Mouse (Mus musculus) heart, embryonic 12.5 days (tissue): ENCODE measurements around the gene Gypa. TPM values are rescaled to one million over a fixed set of nuclear protein-coding genes. Genes with fewer than 3 reads are reported as not detected.

Source experiments
- ATAC-seq: fragments of 200-750 bp; cut with Nextera tagmentation; 2 replicates; pipeline ENCODE4 v1.8.0; 2017; ENCODE audit warnings: moderate TSS enrichment, moderate library complexity; ENCODE audit not compliant: insufficient number of reproducible peaks, low FRiP score
- H3K27ac ChIP-seq: fragments of 300-500 bp; sonication (generic); 2 replicates; pipeline ENCODE4 v1.5.1; 2016; ENCODE audit warnings: mild to moderate bottlenecking, moderate library complexity; ENCODE audit not compliant: poor library complexity, severe bottlenecking
- H3K27me3 ChIP-seq: fragments of 300-500 bp; sonication (generic); replicated peaks from 2 replicates; pipeline ENCODE4 v1.6.1; 2016; ENCODE audit warnings: mild to moderate bottlenecking, moderate library complexity
- H3K36me3 ChIP-seq: fragments of 300-500 bp; sonication (generic); 2 replicates; pipeline ENCODE4 v1.6.1; 2016; ENCODE audit warnings: mild to moderate bottlenecking, moderate library complexity
- H3K4me1 ChIP-seq: fragments of 300-500 bp; sonication (generic); replicated peaks from 2 replicates; pipeline ENCODE4 v1.6.1; 2016; ENCODE audit warnings: mild to moderate bottlenecking
- H3K4me2 ChIP-seq: fragments of 300-500 bp; sonication (generic); 2 replicates; pipeline ENCODE4 v1.6.1; 2016; ENCODE audit warnings: mild to moderate bottlenecking, moderate library complexity
- H3K4me3 ChIP-seq: fragments of 300-500 bp; sonication (generic); 2 replicates; pipeline ENCODE4 v1.5.1; 2016; ENCODE audit warnings: mild to moderate bottlenecking
- H3K9ac ChIP-seq: fragments of 300-500 bp; sonication (generic); 2 replicates; pipeline ENCODE4 v1.6.1; 2016; ENCODE audit warnings: mild to moderate bottlenecking, moderate library complexity
- H3K9me3 ChIP-seq: fragments of 300-500 bp; sonication (generic); replicated peaks from 2 replicates; pipeline ENCODE4 v1.6.1; 2016; ENCODE audit warnings: mild to moderate bottlenecking, moderate library complexity
- WGBS: fragments of 180-500 bp; shearing (Covaris S2); methylation state at CpG from one replicate; pipeline ENCODE4 v1.1.7; 2016; 5-methylcytosine and 5-hydroxymethylcytosine counted together
- polyA plus RNA-seq: library from polyadenylated mRNA; unstranded; fragments of >200 nt; fragmentation: Nextera tagmentation; extraction: Ambion mirVana; gene quantifications from 2 replicates; pipeline ENCODE4 v1.2.1, GENCODE M21; 2016

Gypa gene
- polyA plus RNA-seq, 1 experiment from 2014 or later, result 22.5 TPM

GRCm38 (mm10) chr8:80491562-80491961 is 2.0 kb upstream of the Gypa start:
- no peaks in the 10 kb centered on the region for H3K27me3 ChIP-seq
- H3K36me3 ChIP-seq, result no peaks in the 10 kb centered on the region
- H3K9me3 ChIP-seq, result no peaks in the 10 kb centered on the region
- H3K27ac ChIP-seq, result no peak overlapping the region
- no peak for ATAC-seq
- H3K4me2 ChIP-seq, result no peak overlapping the region
- WGBS, result 43% methylated on average over 1 of the region's 1 CpGs
- no peak overlapping the region for H3K4me3 ChIP-seq
- no peaks in the 10 kb centered on the region for H3K4me1 ChIP-seq
- H3K9ac ChIP-seq, result no peak overlapping the region

- Histone ChIP-seq H3K4me3 (peak overlapping the region; percentile 60), H3K4me2 (peak overlapping the region; percentile 69), H3K27ac (no peak overlapping the region), H3K9ac (peak overlapping the region; percentile 49), H3K4me1 (no peaks in the 10 kb centered on the region), H3K9me3 (no peaks in the 10 kb centered on the region), H3K36me3 (no peaks in the 10 kb centered on the region), H3K27me3 (no peaks in the 10 kb centered on the region)
- ATAC-seq, result peak; percentile 81
- under 1% methylated on average over 16 of the region's 16 CpGs for WGBS
Observed at GRCm38 (mm10) chr8:80492987-80493441, 567 bp upstream of the Gypa start.

GRCm38 (mm10) chr8:80494346-80494660 is 722 bp downstream of the Gypa start:
- 79% methylated on average over 2 of the region's 2 CpGs for WGBS
- H3K36me3 ChIP-seq, result no peaks in the 10 kb centered on the region
- H3K9ac ChIP-seq, result no peak overlapping the region
- H3K4me1 ChIP-seq, result no peaks in the 10 kb centered on the region
- H3K27me3 ChIP-seq, result no peaks in the 10 kb centered on the region
- H3K4me3 ChIP-seq, result no peak overlapping the region
- no peak overlapping the region for H3K4me2 ChIP-seq
- H3K9me3 ChIP-seq, result no peaks in the 10 kb centered on the region
- H3K27ac ChIP-seq, result no peak overlapping the region
- no peak for ATAC-seq

GRCm38 (mm10) chr8:80494819-80495218 is 1.2 kb downstream of the Gypa start:
- no peaks in the 10 kb centered on the region for H3K36me3 ChIP-seq
- no peak for ATAC-seq
- 0 out of 2 replicates have a peak overlapping the region, but pooled peaks have one; percentile 26 for H3K4me3 ChIP-seq
- no peak overlapping the region for H3K9ac ChIP-seq
- H3K27me3 ChIP-seq, result no peaks in the 10 kb centered on the region
- H3K4me2 ChIP-seq, result no peak overlapping the region
- H3K4me1 ChIP-seq, result no peaks in the 10 kb centered on the region
- H3K9me3 ChIP-seq, result no peaks in the 10 kb centered on the region
- H3K27ac ChIP-seq, result peak overlapping the region; percentile 59; the same call in 1 of the 2 replicates
- 87% methylated on average over 5 of the region's 5 CpGs for WGBS

- H3K4me1 ChIP-seq, result no peaks in the 10 kb centered on the region
- H3K27ac ChIP-seq, result no peak overlapping the region
- WGBS, result 88% methylated on average over 6 of the region's 6 CpGs
- no peaks in the 10 kb centered on the region for H3K36me3 ChIP-seq
- no peak for ATAC-seq
- H3K4me3 ChIP-seq, result no peak overlapping the region; the same call in 1 of the 2 replicates
- 0 out of 2 replicates have a peak overlapping the region, but pooled peaks have one; percentile 4 for H3K4me2 ChIP-seq
- H3K9ac ChIP-seq, result no peak overlapping the region
- H3K27me3 ChIP-seq, result no peaks in the 10 kb centered on the region
- H3K9me3 ChIP-seq, result no peaks in the 10 kb centered on the region
Observed at GRCm38 (mm10) chr8:80495527-80495926, 1.9 kb downstream of the Gypa start.

GRCm38 (mm10) chr8:80497323-80497722 is 3.7 kb downstream of the Gypa start:
- H3K4me1 ChIP-seq, result no peaks in the 10 kb centered on the region
- H3K4me3 ChIP-seq, result no peak overlapping the region
- H3K4me2 ChIP-seq, result peak overlapping the region; percentile 3; the same call in 1 of the 2 replicates
- no peak for ATAC-seq
- WGBS, result 54% methylated on average over 4 of the region's 4 CpGs
- H3K27ac ChIP-seq, result no peak overlapping the region
- no peak overlapping the region for H3K9ac ChIP-seq
- no peaks in the 10 kb centered on the region for H3K9me3 ChIP-seq
- no peaks in the 10 kb centered on the region for H3K27me3 ChIP-seq
- H3K36me3 ChIP-seq, result no peaks in the 10 kb centered on the region

- Histone ChIP-seq H3K4me2 (peak overlapping the region; percentile 12; the same call in 1 of the 2 replicates), H3K27ac (0 out of 2 replicates have a peak overlapping the region, but pooled peaks have one; percentile 47), H3K4me3 (no peak overlapping the region), H3K9me3 (no peaks in the 10 kb centered on the region), H3K27me3 (no peaks in the 10 kb centered on the region), H3K4me1 (no peaks in the 10 kb centered on the region), H3K9ac (no peak overlapping the region), H3K36me3 (no peaks in the 10 kb centered on the region)
- ATAC-seq, result peak; percentile 88
- 50% methylated on average over 2 of the region's 2 CpGs for WGBS
Observed at GRCm38 (mm10) chr8:80500244-80500643, 6.7 kb downstream of the Gypa start.

- no peak overlapping the region for H3K4me3 ChIP-seq
- H3K27me3 ChIP-seq, result no peaks in the 10 kb centered on the region
- H3K36me3 ChIP-seq, result no peaks in the 10 kb centered on the region
- no peaks in the 10 kb centered on the region for H3K9me3 ChIP-seq
- H3K9ac ChIP-seq, result no peak overlapping the region
- H3K27ac ChIP-seq, result 0 out of 2 replicates have a peak overlapping the region, but pooled peaks have one; percentile 47
- no peak; the same call in 1 of the 2 replicates for ATAC-seq
- H3K4me2 ChIP-seq, result peak overlapping the region; percentile 12; the same call in 1 of the 2 replicates
- H3K4me1 ChIP-seq, result no peaks in the 10 kb centered on the region
- 63% methylated on average over 3 of the region's 3 CpGs for WGBS
Observed at GRCm38 (mm10) chr8:80500773-80501172, 7.2 kb downstream of the Gypa start.

- Histone ChIP-seq H3K4me2 (no peak overlapping the region; the same call in 1 of the 2 replicates), H3K36me3 (no peaks in the 10 kb centered on the region), H3K4me1 (no peaks in the 10 kb centered on the region), H3K4me3 (no peak overlapping the region), H3K27me3 (no peaks in the 10 kb centered on the region), H3K27ac (no peak overlapping the region), H3K9ac (no peak overlapping the region), H3K9me3 (no peaks in the 10 kb centered on the region)
- ATAC-seq, result peak; percentile 81
- 64% methylated on average over 6 of the region's 6 CpGs for WGBS
Observed at GRCm38 (mm10) chr8:80501283-80501682, 7.7 kb downstream of the Gypa start.

- H3K36me3 ChIP-seq, result no peaks in the 10 kb centered on the region
- 78% methylated on average over 5 of the region's 5 CpGs for WGBS
- no peaks in the 10 kb centered on the region for H3K9me3 ChIP-seq
- H3K4me1 ChIP-seq, result no peaks in the 10 kb centered on the region
- H3K27ac ChIP-seq, result no peak overlapping the region
- ATAC-seq, result no peak
- H3K4me3 ChIP-seq, result no peak overlapping the region
- H3K4me2 ChIP-seq, result no peak overlapping the region
- no peak overlapping the region for H3K9ac ChIP-seq
- H3K27me3 ChIP-seq, result no peaks in the 10 kb centered on the region
Observed at GRCm38 (mm10) chr8:80526382-80527355, 33.1 kb downstream of the Gypa start.

GRCm38 (mm10) chr8:80541836-80542235 is 48.3 kb downstream of the Gypa start:
- no peaks in the 10 kb centered on the region for H3K27me3 ChIP-seq
- H3K9ac ChIP-seq, result no peak overlapping the region
- no peak overlapping the region for H3K4me2 ChIP-seq
- no peaks in the 10 kb centered on the region for H3K4me1 ChIP-seq
- ATAC-seq, result no peak
- H3K36me3 ChIP-seq, result no peaks in the 10 kb centered on the region
- no peak overlapping the region for H3K4me3 ChIP-seq
- no peak overlapping the region for H3K27ac ChIP-seq
- peaks cover 8% of the 10 kb centered on the region for H3K9me3 ChIP-seq
- WGBS, result 83% methylated on average over 3 of the region's 3 CpGs
